Mouse (Mus musculus) thymus, postnatal 36 days (tissue): ENCODE measurements around the gene Ube2o.
A peak's percentile ranks its signal among the peaks of the same experiment; 100 is the strongest.

Experiments
- DNase-seq, 2 experiments: peaks; one replicate each; pipeline ENCODE4 v3.0.0; 2022; ENCODE audit warnings: mixed read lengths in 2 of 2

Ube2o gene

GRCm38 (mm10) chr11:116579280-116579679 lies 2.0 kb downstream of the Ube2o start:
- no peak for DNase-seq

- no peak for DNase-seq
These were observed 5.9 kb downstream of the Ube2o start for GRCm38 (mm10) chr11:116575396-116575795.

GRCm38 (mm10) chr11:116574982-116575381 lies 6.3 kb downstream of the Ube2o start:
- DNase-seq: no peak

- no peak for DNase-seq
These were observed 6.8 kb downstream of the Ube2o start for GRCm38 (mm10) chr11:116574486-116574885.

GRCm38 (mm10) chr11:116572756-116573543 lies 8.3 kb downstream of the Ube2o start:
- DNase-seq: no peak

- DNase-seq: no peak
These were observed 9.2 kb downstream of the Ube2o start for GRCm38 (mm10) chr11:116571767-116572679.

- DNase-seq: no peak
These were observed 10.4 kb downstream of the Ube2o start for GRCm38 (mm10) chr11:116570821-116571220.

- DNase-seq: no peak
These were observed 13.7 kb downstream of the Ube2o start for GRCm38 (mm10) chr11:116567531-116567930.

GRCm38 (mm10) chr11:116565283-116566041 lies 15.8 kb downstream of the Ube2o start:
- DNase-seq: no peak

GRCm38 (mm10) chr11:116556308-116556707 lies 24.9 kb downstream of the Ube2o start:
- DNase-seq: no peak

- no peak for DNase-seq
These were observed 25.7 kb downstream of the Ube2o start for GRCm38 (mm10) chr11:116555572-116555971.

GRCm38 (mm10) chr11:116554171-116554878 lies 26.9 kb downstream of the Ube2o start:
- DNase-seq: peak; percentile 29 to 37

- DNase-seq: no peak
These were observed 29.1 kb downstream of the Ube2o start for GRCm38 (mm10) chr11:116552194-116552593.

- DNase-seq: no peak
These were observed 30.5 kb downstream of the Ube2o start for GRCm38 (mm10) chr11:116550748-116551147.

GRCm38 (mm10) chr11:116549273-116550038 lies 31.8 kb downstream of the Ube2o start:
- DNase-seq: no peak

GRCm38 (mm10) chr11:116548780-116549179 lies 32.5 kb downstream of the Ube2o start:
- DNase-seq: no peak

GRCm38 (mm10) chr11:116547296-116548060 lies 33.8 kb downstream of the Ube2o start:
- DNase-seq: no peak

- peak in 1 of 2 experiments; percentile 24 for DNase-seq
These were observed 38.1 kb downstream of the Ube2o start for GRCm38 (mm10) chr11:116543110-116543509.

GRCm38 (mm10) chr11:116541183-116541582 lies 40.1 kb downstream of the Ube2o start:
- DNase-seq: no peak

GRCm38 (mm10) chr11:116538142-116538735 lies 43.0 kb downstream of the Ube2o start:
- no peak for DNase-seq
